Mouse (Mus musculus): ENCODE data around the gene Fcho2.
"Not testable (repeated sequence)": the region's sequence is repeated elsewhere in the genome, so short reads cannot be mapped to it uniquely, and the experiment has no call there.

Fcho2 gene

GRCm38 (mm10) chr13:98815147-98815785 is at the start of gene Fcho2:
Gene Fcho2, minus strand, starts transcription at chr13:98815449.
- DNase-seq (ENCODE audit: low spot score in 2 of 2), result peak; percentile 90 to 98

- DNase-seq (ENCODE audit: low spot score in 2 of 2), result no peak
Measured at GRCm38 (mm10) chr13:98855291-98855690, 40.0 kb upstream of the Fcho2 start.

- DNase-seq (ENCODE audit: low spot score in 2 of 2), result no peak
Measured at GRCm38 (mm10) chr13:98845794-98846193, 30.5 kb upstream of the Fcho2 start.

GRCm38 (mm10) chr13:98836423-98837088 is 21.3 kb upstream of the Fcho2 start:
- no peak for DNase-seq (ENCODE audit: low spot score in 2 of 2)

GRCm38 (mm10) chr13:98835740-98836139 is 20.5 kb upstream of the Fcho2 start:
- DNase-seq (ENCODE audit: low spot score in 2 of 2), result no peak

GRCm38 (mm10) chr13:98834723-98835122 is 19.5 kb upstream of the Fcho2 start:
- no peak for DNase-seq (ENCODE audit: low spot score in 2 of 2)

GRCm38 (mm10) chr13:98834199-98834598 is 18.9 kb upstream of the Fcho2 start:
- DNase-seq (ENCODE audit: low spot score in 2 of 2), result no peak

GRCm38 (mm10) chr13:98832451-98833450 is 17.5 kb upstream of the Fcho2 start:
- no peak for DNase-seq (ENCODE audit: low spot score in 2 of 2)

- not testable (repeated sequence) for DNase-seq (ENCODE audit: low spot score in 2 of 2)
Measured at GRCm38 (mm10) chr13:98829026-98829425, 13.8 kb upstream of the Fcho2 start.

GRCm38 (mm10) chr13:98825574-98825973 is 10.3 kb upstream of the Fcho2 start:
- DNase-seq (ENCODE audit: low spot score in 2 of 2), result no peak

- no peak for DNase-seq (ENCODE audit: low spot score in 2 of 2)
Measured at GRCm38 (mm10) chr13:98819094-98819493, 3.8 kb upstream of the Fcho2 start.

GRCm38 (mm10) chr13:98818205-98818604 is 3.0 kb upstream of the Fcho2 start:
- DNase-seq (ENCODE audit: low spot score in 2 of 2), result no peak

- DNase-seq (ENCODE audit: low spot score in 2 of 2), result no peak
Measured at GRCm38 (mm10) chr13:98817766-98818165, 2.5 kb upstream of the Fcho2 start.

GRCm38 (mm10) chr13:98816981-98817660 is 1.9 kb upstream of the Fcho2 start:
- DNase-seq (ENCODE audit: low spot score in 2 of 2), result not testable (repeated sequence)

- DNase-seq (ENCODE audit: low spot score in 2 of 2), result no peak
Measured at GRCm38 (mm10) chr13:98816571-98816970, 1.3 kb upstream of the Fcho2 start.

- peak in 1 of 2 experiments; percentile 38 for DNase-seq (ENCODE audit: low spot score in 2 of 2)
Measured at GRCm38 (mm10) chr13:98814275-98815040, 791 bp downstream of the Fcho2 start.

GRCm38 (mm10) chr13:98813596-98814274 is 1.5 kb downstream of the Fcho2 start:
- DNase-seq (ENCODE audit: low spot score in 2 of 2), result no peak

GRCm38 (mm10) chr13:98813167-98813566 is 2.1 kb downstream of the Fcho2 start:
- no peak for DNase-seq (ENCODE audit: low spot score in 2 of 2)

GRCm38 (mm10) chr13:98812285-98812684 is 3.0 kb downstream of the Fcho2 start:
- no peak for DNase-seq (ENCODE audit: low spot score in 2 of 2)

- DNase-seq (ENCODE audit: low spot score in 2 of 2), result no peak
Measured at GRCm38 (mm10) chr13:98810143-98810542, 5.1 kb downstream of the Fcho2 start.

All from cerebellum, postnatal 4 days (tissue).